Mouse (Mus musculus) forebrain, embryonic 13.5 days (tissue): ENCODE results near the gene Ccnb2. TPM values are rescaled to one million over a fixed set of nuclear protein-coding genes. Genes with fewer than 3 reads are reported as not detected.
"Not testable (repeated sequence)": the region's sequence is repeated elsewhere in the genome, so short reads cannot be mapped to it uniquely, and the experiment has no call there.

Experiments used
- ATAC-seq: fragments of 200-750 bp; cut with Nextera tagmentation; 2 replicates; pipeline ENCODE4 v1.8.0; 2017
- H3K27ac ChIP-seq: fragments of 300-500 bp; sonication (generic); 2 replicates; pipeline ENCODE4 v1.5.1; 2015; ENCODE audit warnings: inconsistent platforms, mild to moderate bottlenecking, moderate library complexity
- H3K27me3 ChIP-seq: fragments of 300-500 bp; sonication (generic); 2 replicates; pipeline ENCODE4 v1.6.1; 2015; ENCODE audit warnings: mild to moderate bottlenecking, inconsistent platforms
- H3K36me3 ChIP-seq: fragments of 300-500 bp; sonication (generic); 2 replicates; pipeline ENCODE4 v1.6.1; 2015; ENCODE audit warnings: mild to moderate bottlenecking, inconsistent platforms; ENCODE audit not compliant: poor library complexity, severe bottlenecking
- H3K4me1 ChIP-seq: fragments of 300-500 bp; sonication (generic); 2 replicates; pipeline ENCODE4 v1.6.1; 2015; ENCODE audit warnings: inconsistent platforms
- H3K4me2 ChIP-seq: fragments of 300-500 bp; sonication (generic); 2 replicates; pipeline ENCODE4 v1.6.1; 2015; ENCODE audit warnings: inconsistent platforms, mild to moderate bottlenecking, moderate library complexity
- H3K4me3 ChIP-seq: fragments of 300-500 bp; sonication (generic); 2 replicates; pipeline ENCODE4 v1.5.1; 2015; ENCODE audit warnings: mild to moderate bottlenecking, inconsistent platforms
- H3K9ac ChIP-seq: fragments of 300-500 bp; sonication (generic); 2 replicates; pipeline ENCODE4 v1.6.1; 2015; ENCODE audit warnings: mild to moderate bottlenecking, inconsistent platforms
- H3K9me3 ChIP-seq: fragments of 300-500 bp; sonication (generic); replicated peaks from 2 replicates; pipeline ENCODE4 v1.6.1; 2016; ENCODE audit warnings: inconsistent platforms
- WGBS: fragments of 180-500 bp; shearing (Covaris S2); methylation state at CpG from one replicate; pipeline ENCODE4 v1.1.7; 2015; 5-methylcytosine and 5-hydroxymethylcytosine counted together
- polyA plus RNA-seq: library from polyadenylated mRNA; unstranded; fragments of >200 nt; fragmentation: Nextera tagmentation; extraction: Ambion mirVana; gene quantifications from 2 replicates; pipeline ENCODE4 v1.2.1, GENCODE M21; 2015

The Ccnb2 gene
- 142 and 150 TPM in 2 replicates for polyA plus RNA-seq

- H3K4me1 ChIP-seq, result peaks cover 15% of the 10 kb centered on the region
- peak within 1 kb of the TSS; percentile 61 for H3K27ac ChIP-seq
- no peaks in the 10 kb centered on the region for H3K9me3 ChIP-seq
- H3K4me3 ChIP-seq, result peak within 1 kb of the TSS; percentile 60
- peak within 1 kb of the TSS; percentile 82 for H3K4me2 ChIP-seq
- ATAC-seq, result peak; percentile 99
- H3K27me3 ChIP-seq, result no peaks in the 10 kb centered on the region
- H3K36me3 ChIP-seq, result peaks cover 43% of the 10 kb centered on the region
- H3K9ac ChIP-seq, result peak within 1 kb of the TSS; percentile 74
- WGBS, result 4% methylated on average over 45 of the region's 45 CpGs
Observed at GRCm38 (mm10) chr9:70421257-70422056, at the start of gene Ccnb2. Gene Ccnb2, minus strand, starts transcription at chr9:70421547.

- peaks cover 30% of the 10 kb centered on the region for H3K36me3 ChIP-seq
- H3K9ac ChIP-seq, H3K9me3 ChIP-seq, ATAC-seq, H3K4me3 ChIP-seq, H3K27ac ChIP-seq, H3K4me2 ChIP-seq, H3K4me1 ChIP-seq, H3K27me3 ChIP-seq: not testable (repeated sequence)
- 93% methylated on average over 13 of the region's 13 CpGs for WGBS
Observed at GRCm38 (mm10) chr9:70463091-70463490, 41.7 kb upstream of the Ccnb2 start.

- H3K27me3 ChIP-seq, result no peaks in the 10 kb centered on the region
- H3K9me3 ChIP-seq, result no peaks in the 10 kb centered on the region
- WGBS, result 90% methylated on average over 2 of the region's 2 CpGs
- no peak overlapping the region for H3K9ac ChIP-seq
- no peak overlapping the region for H3K4me2 ChIP-seq
- ATAC-seq, result no peak
- no peak overlapping the region for H3K4me3 ChIP-seq
- no peaks in the 10 kb centered on the region for H3K4me1 ChIP-seq
- H3K27ac ChIP-seq, result no peak overlapping the region
- peaks cover 66% of the 10 kb centered on the region for H3K36me3 ChIP-seq
Observed at GRCm38 (mm10) chr9:70452371-70452770, 31.0 kb upstream of the Ccnb2 start.

- H3K4me2 ChIP-seq, result no peak overlapping the region
- ATAC-seq, result no peak
- H3K9me3 ChIP-seq, result no peaks in the 10 kb centered on the region
- WGBS, result 96% methylated on average over 5 of the region's 5 CpGs
- no peak overlapping the region for H3K27ac ChIP-seq
- no peak overlapping the region for H3K4me3 ChIP-seq
- H3K36me3 ChIP-seq, result peaks cover 64% of the 10 kb centered on the region
- no peak overlapping the region for H3K9ac ChIP-seq
- no peaks in the 10 kb centered on the region for H3K27me3 ChIP-seq
- H3K4me1 ChIP-seq, result no peaks in the 10 kb centered on the region
Observed at GRCm38 (mm10) chr9:70449072-70449471, 27.7 kb upstream of the Ccnb2 start.

GRCm38 (mm10) chr9:70439959-70440358 lies 18.6 kb upstream of the Ccnb2 start:
- 94% methylated on average over 4 of the region's 4 CpGs for WGBS
- Histone ChIP-seq H3K4me2 (no peak overlapping the region), H3K9me3 (no peaks in the 10 kb centered on the region), H3K27me3 (no peaks in the 10 kb centered on the region), H3K27ac (no peak overlapping the region), H3K36me3 (peaks cover 82% of the 10 kb centered on the region), H3K4me1 (no peaks in the 10 kb centered on the region), H3K9ac (no peak overlapping the region), H3K4me3 (no peak overlapping the region)
- ATAC-seq, result no peak

- no peak overlapping the region for H3K27ac ChIP-seq
- H3K36me3 ChIP-seq, result peaks cover 43% of the 10 kb centered on the region
- no peaks in the 10 kb centered on the region for H3K27me3 ChIP-seq
- no peak overlapping the region for H3K9ac ChIP-seq
- no peak for ATAC-seq
- peaks cover 15% of the 10 kb centered on the region for H3K4me1 ChIP-seq
- H3K9me3 ChIP-seq, result no peaks in the 10 kb centered on the region
- H3K4me3 ChIP-seq, result no peak overlapping the region
- no peak overlapping the region for H3K4me2 ChIP-seq
- 94% methylated on average over 2 of the region's 2 CpGs for WGBS
Observed at GRCm38 (mm10) chr9:70422661-70423060, 1.3 kb upstream of the Ccnb2 start.

GRCm38 (mm10) chr9:70416412-70416811 lies 4.9 kb downstream of the Ccnb2 start:
- WGBS, result 71% methylated on average over 3 of the region's 3 CpGs
- Histone ChIP-seq H3K27ac (no peak overlapping the region), H3K9me3 (no peaks in the 10 kb centered on the region), H3K4me3 (no peak overlapping the region), H3K4me1 (peaks cover 15% of the 10 kb centered on the region), H3K4me2 (no peak overlapping the region), H3K9ac (no peak overlapping the region), H3K27me3 (no peaks in the 10 kb centered on the region), H3K36me3 (peaks cover 71% of the 10 kb centered on the region)
- no peak for ATAC-seq

- Histone ChIP-seq H3K27ac (no peak overlapping the region), H3K9ac (no peak overlapping the region), H3K4me3 (no peak overlapping the region), H3K4me2 (no peak overlapping the region), H3K27me3 (no peaks in the 10 kb centered on the region), H3K4me1 (no peaks in the 10 kb centered on the region), H3K36me3 (peaks cover 96% of the 10 kb centered on the region), H3K9me3 (no peaks in the 10 kb centered on the region)
- ATAC-seq, result no peak
- WGBS, result 96% methylated on average over 7 of the region's 7 CpGs
Observed at GRCm38 (mm10) chr9:70413038-70413437, 8.3 kb downstream of the Ccnb2 start.

- Histone ChIP-seq H3K9ac (no peak overlapping the region), H3K27me3 (no peaks in the 10 kb centered on the region), H3K36me3 (peaks cover 90% of the 10 kb centered on the region), H3K27ac (no peak overlapping the region), H3K4me3 (no peak overlapping the region), H3K4me2 (no peak overlapping the region), H3K4me1 (no peaks in the 10 kb centered on the region), H3K9me3 (no peaks in the 10 kb centered on the region)
- ATAC-seq, result no peak
- 83% methylated on average over 11 of the region's 11 CpGs for WGBS
Observed at GRCm38 (mm10) chr9:70410668-70411067, 10.7 kb downstream of the Ccnb2 start.

GRCm38 (mm10) chr9:70409743-70410142 lies 11.6 kb downstream of the Ccnb2 start:
- WGBS, result 94% methylated on average over 8 of the region's 8 CpGs
- Histone ChIP-seq H3K36me3 (peaks cover 81% of the 10 kb centered on the region), H3K4me3 (no peak overlapping the region), H3K4me2 (no peak overlapping the region), H3K4me1 (no peaks in the 10 kb centered on the region), H3K9me3 (no peaks in the 10 kb centered on the region), H3K9ac (no peak overlapping the region), H3K27me3 (no peaks in the 10 kb centered on the region), H3K27ac (no peak overlapping the region)
- no peak for ATAC-seq

GRCm38 (mm10) chr9:70408791-70409190 lies 12.6 kb downstream of the Ccnb2 start:
- H3K27me3 ChIP-seq, result no peaks in the 10 kb centered on the region
- H3K9ac ChIP-seq, result no peak overlapping the region
- H3K4me1 ChIP-seq, result no peaks in the 10 kb centered on the region
- peaks cover 72% of the 10 kb centered on the region for H3K36me3 ChIP-seq
- H3K27ac ChIP-seq, result no peak overlapping the region
- WGBS, result 91% methylated on average over 3 of the region's 3 CpGs
- H3K4me2 ChIP-seq, result no peak overlapping the region
- no peak for ATAC-seq
- H3K9me3 ChIP-seq, result no peaks in the 10 kb centered on the region
- H3K4me3 ChIP-seq, result no peak overlapping the region

GRCm38 (mm10) chr9:70406596-70406995 lies 14.8 kb downstream of the Ccnb2 start:
- no peak overlapping the region for H3K27ac ChIP-seq
- no peak overlapping the region for H3K9ac ChIP-seq
- H3K4me1 ChIP-seq, result no peaks in the 10 kb centered on the region
- H3K27me3 ChIP-seq, result no peaks in the 10 kb centered on the region
- H3K4me3 ChIP-seq, result no peak overlapping the region
- no peak for ATAC-seq
- WGBS, result 92% methylated on average over 3 of the region's 3 CpGs
- no peaks in the 10 kb centered on the region for H3K9me3 ChIP-seq
- H3K4me2 ChIP-seq, result no peak overlapping the region
- peaks cover 50% of the 10 kb centered on the region for H3K36me3 ChIP-seq
